ENCODE assay signal across 22 mouse cellular contexts in the genomic region with DNA sequence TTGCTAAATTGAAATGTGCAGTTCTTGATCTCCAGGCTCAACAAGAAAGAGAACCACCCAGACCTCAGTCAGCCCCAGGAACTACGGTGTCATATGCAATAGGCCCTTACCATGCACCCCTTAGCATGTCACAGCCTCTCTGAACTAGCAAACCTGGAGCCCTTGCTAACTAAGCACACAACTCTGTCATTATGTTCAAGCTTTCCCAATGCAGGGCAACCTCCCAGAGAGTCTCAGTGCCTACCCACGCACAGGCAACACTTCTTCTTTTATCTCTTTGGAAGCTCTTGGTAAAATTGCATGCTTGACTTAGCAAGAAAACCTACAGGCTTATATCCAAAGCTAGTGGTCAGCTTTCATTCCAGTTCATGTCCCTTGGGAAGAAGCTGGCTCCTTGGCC. TPM values are rescaled to one million over a fixed set of nuclear protein-coding genes. Genes with fewer than 3 reads are reported as not detected.
DNase-seq lines count a peak whose midpoint lies in the region; ATAC-seq lines count a peak whose summit lies in the region.
"Had no signal": no experiment of that assay in that cellular context is flagged by ENCODE, and none has a peak within 500 bp of the region (broad histone marks: within the 10 kb centered on the region; RNA-seq: fewer than 3 reads in every experiment).

No protein-coding gene starts in this region.

- DNase-seq in frontal cortex, postnatal 14 days (ENCODE audit: low spot score in 2 of 2): no peak
- DNase-seq in left cerebral cortex, adult 11 months (ENCODE audit: low spot score): peak; percentile 14
- DNase-seq in left cerebral cortex, postnatal 10 days (ENCODE audit: extremely low spot score in 1 of 2, low spot score in 2 of 2): no peak
- DNase-seq in right cerebral cortex, adult 2 months (ENCODE audit: low spot score in 2 of 2): peak; percentile 16 to 39
- DNase-seq in right cerebral cortex, postnatal 4 days: no peak
- peak; percentile 36 for DNase-seq in telencephalon, adult 2 months (ENCODE audit: low read depth, low spot score)
- DNase-seq in cerebellum, adult 11-12 months: no peak
- DNase-seq: adrenal gland, adult 8-10 months; adrenal gland, postnatal 36 days; B cell, adult 2 months; cerebellum, adult 11 months; cerebellum, adult 9-10 months; cerebellum, postnatal 25 days; gastrocnemius, postnatal 10 days; heart, adult 2 months had no signal

- peak; percentile 95 for ATAC-seq in frontal cortex, adult (ENCODE audit: low TSS enrichment)
- ATAC-seq: CD4-positive, CD25-positive, alpha-beta regulatory T cell, adult 4 months; forebrain, embryonic 16.5 days; intestine, embryonic 15.5 days had no signal

- intact Hi-C loops in left cerebral cortex, postnatal 10 days (cut with DNase I): loop anchor here (10.0 kb wide), 1 partner anchor 314 kb away; no protein-coding TSS in a partner anchor

RNA-seq across cellular contexts. Expression of a gene that starts 24.5 kb away (rescaled TPM):
- total RNA-seq in left cerebral cortex, postnatal 10 days (2021): not detected
- total RNA-seq: adrenal gland, adult 8-10 months; adrenal gland, postnatal 36 days; G1E; gastrocnemius, postnatal 10 days; gastrocnemius, postnatal 4 days; heart, adult 2 months; heart, postnatal 25 days had no signal

Comparison
In these comparisons a context has a peak if more than half of its experiments do, and no peak if none do; other contexts are left out.
1. DNase-seq: peak in left cerebral cortex, adult 11 months (single experiment), right cerebral cortex, adult 2 months (2 of 2) and telencephalon, adult 2 months (single experiment); none in frontal cortex, postnatal 14 days (0 of 2), left cerebral cortex, postnatal 10 days (0 of 2), right cerebral cortex, postnatal 4 days (single experiment) and cerebellum, adult 11-12 months (single experiment).